Mouse (Mus musculus) adipocyte (in vitro differentiated cells): ENCODE data around the gene Ptp4a2.
"Not testable (repeated sequence)": the region's sequence is repeated elsewhere in the genome, so short reads cannot be mapped to it uniquely, and the experiment has no call there.

Experiments used
- DNase-seq: peaks from one replicate; pipeline ENCODE4 v3.0.0-alpha.2; 2016; ENCODE audit warnings: low spot score

Ptp4a2 gene

DNA sequence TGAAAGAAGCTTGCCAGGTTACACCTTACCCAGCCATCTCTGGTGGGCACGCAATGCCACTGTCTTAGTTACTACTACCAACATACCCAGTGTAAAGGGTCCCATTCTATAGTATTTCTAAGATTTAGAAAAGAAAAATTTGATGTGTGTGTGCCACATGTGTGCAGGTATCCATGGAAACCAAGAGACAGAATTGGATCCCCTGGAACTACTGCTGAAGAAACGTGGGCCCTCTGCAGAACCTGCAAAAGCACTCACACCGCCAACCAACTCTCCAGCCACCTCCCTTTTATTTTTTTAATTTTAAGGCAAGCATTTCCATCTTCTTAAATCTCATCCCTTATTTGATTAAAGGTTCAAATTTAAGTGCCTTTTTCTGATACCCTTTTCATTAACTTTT, 40.8 kb downstream of the Ptp4a2 start:
- no peak for DNase-seq

DNA sequence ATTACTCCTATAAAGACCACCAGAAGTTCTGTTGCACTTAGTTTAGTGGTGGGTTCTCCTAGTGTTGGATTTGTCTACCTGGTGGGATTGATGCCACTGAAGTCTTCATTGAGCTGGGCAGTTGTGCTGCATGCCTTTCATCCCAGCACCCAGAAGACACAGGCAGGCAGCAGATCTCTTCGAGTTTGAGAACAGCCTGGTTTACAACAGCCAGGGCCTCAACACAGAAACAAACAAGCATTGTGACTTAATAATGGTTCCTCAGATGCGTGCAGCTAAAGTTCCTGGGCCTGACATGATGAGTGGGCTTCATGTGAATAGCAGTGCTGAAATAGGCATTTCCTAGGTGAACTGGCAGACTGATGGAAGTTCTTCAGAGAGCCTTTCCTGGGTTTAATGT, 42.0 kb downstream of the Ptp4a2 start:
- DNase-seq: no peak

DNA sequence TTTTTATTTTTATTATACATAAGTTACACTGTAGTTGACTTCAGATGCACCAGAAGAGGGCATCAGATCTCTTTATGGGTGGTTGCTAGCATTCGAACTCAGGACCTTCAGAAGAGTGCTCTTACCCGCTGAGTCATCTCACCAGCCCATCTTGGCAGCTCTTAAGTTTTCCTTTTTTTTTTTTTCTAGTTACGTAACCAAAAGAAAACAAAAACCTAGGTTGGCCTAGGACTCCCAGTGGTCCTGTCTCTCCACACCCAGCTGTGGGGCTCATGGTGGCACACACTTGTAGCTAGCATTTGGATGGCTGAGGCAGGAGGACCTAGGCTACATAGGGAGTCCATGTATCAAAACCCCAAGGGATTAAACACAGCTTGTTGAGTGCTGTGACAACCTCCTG, 43.0 kb downstream of the Ptp4a2 start:
- peak; percentile 51 for DNase-seq

DNA sequence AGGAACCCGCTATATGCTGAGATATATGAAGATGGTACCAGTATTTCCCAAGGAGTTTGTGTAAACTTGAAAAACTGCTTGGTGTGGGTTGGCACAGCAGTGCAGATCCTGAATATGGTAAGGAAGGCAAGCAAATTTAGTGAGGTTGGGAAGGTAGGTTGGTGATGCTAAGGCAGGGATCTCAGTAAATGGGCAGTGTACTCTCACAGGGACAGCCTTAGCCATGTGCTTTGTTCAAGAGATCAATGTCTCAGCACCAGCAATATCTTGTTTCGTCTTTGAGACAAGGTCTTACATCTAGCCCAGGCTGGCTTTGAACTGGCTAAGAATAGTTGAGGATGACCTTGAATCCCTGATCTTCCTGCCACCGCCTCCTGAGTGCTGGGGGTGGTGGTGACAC, 43.6 kb downstream of the Ptp4a2 start:
- no peak for DNase-seq

DNA sequence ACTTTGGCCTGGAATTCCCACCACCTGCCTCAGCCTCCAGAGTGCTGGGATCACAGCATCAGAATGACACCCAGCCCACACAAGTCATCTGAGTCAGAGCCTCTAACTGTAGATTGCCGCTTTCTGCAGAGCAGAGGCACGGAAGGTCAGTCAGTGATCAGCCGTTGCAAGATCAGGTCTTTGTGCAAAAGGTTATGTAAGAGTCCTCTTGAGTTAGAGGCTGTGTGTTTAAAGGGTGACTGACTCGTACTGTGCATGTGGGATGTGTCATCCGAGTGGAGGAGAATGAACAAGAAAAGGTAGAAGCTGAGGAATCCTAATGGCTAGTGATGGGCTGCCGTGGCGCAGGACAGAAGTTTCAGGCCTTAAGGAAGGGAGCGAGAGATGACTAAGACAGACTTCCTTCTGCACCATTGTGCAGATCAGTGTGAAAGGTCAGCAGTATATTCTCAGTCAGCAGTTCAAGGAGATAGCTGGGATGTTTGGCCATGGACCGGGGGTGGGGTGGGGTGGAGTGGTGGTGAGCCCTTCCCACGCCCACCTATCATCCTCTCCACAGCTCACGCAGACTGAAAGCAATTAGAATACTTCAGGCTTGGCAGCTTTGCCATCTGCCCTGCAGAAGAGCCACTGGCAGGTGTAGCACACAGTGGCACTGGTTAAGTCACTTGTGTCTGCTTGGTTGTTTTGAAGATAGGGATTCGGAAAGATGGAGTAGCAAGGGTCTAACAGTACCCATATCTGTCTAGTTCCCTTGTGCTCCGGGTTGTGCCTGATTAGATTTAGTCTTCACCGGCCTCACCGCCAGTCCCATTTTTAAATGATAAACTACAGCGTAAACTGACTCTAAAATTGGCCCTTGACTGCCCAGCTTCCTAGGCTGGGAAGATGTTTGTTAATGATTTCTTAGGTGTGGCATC, 44.3 kb downstream of the Ptp4a2 start:
- peak; percentile 40 for DNase-seq

DNA sequence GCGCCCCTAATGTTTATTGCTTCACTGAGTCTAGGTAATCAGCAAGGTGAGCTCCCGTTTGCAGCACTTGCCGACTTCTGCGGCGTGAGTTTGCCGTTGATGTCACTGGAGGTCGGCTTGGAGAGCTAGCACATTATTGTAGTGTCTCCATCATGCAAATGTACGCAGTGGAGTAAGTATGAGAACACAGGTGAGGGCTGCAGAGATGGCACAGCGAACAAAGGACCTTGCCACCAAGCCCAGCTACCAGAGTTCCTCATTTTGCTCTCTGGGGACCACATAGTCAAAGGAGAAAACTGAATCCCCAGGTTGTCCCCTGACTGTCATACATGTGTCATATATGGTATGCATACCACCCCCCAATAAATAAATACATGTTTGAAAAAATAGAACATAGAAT, 49.4 kb downstream of the Ptp4a2 start:
- no peak for DNase-seq

DNA sequence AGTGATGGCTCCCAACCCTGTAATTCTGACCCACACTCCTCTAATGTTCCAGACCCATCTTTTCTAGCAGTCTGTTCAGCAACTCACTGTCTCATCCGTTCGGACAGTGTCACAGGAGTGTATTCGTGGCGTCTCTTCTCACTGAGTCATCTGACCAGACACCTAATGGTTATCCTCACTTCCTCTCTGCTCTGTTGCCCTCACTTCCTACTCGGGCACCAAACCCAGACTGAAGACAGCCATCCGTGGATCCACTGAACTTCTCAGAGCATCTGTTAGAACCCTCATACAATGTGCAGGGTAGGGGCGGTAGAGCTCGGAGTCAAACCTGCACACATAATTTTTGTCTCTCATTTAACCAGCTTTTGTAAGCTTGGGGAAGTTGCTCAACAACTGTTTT, 50.4 kb downstream of the Ptp4a2 start:
- no peak for DNase-seq

DNA sequence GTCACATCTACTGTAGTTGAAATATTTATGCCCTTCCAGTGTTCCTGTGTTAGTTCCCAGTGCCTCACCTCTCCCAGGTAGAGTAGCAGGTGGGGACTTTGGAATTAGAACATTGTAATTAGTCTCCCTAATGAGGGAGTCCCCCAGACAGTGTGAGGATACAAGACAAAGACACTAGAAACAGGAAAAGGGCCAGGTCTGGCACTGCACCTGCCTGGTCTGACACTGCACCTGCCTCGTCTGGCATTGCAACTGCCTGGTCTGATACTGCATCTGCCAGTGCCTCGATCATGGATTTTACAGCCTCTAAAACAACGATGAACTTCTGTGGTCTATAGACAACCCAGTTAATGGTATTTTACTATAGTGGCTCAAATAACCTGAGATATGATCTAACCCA, 51.3 kb downstream of the Ptp4a2 start:
- DNase-seq: no peak

DNA sequence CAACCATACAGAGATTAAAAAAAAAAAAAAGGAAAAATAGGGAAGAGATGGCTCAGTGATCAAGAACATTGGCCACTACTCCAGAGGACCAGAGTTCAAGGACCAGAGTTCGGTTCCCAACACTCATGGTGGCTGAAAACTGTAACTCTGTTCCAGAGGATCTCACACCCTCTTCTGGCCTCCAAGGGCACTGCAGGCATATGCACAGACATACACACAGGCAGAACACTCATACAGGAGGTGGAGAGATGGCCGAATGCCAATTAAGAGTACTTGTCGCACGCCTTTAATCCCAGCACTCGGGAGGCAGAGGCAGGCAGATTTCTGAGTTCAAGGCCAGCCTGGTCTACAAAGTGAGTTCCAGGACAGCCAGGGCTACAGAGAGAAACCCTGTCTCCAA, 55.2 kb downstream of the Ptp4a2 start:
- not testable (repeated sequence) for DNase-seq

DNA sequence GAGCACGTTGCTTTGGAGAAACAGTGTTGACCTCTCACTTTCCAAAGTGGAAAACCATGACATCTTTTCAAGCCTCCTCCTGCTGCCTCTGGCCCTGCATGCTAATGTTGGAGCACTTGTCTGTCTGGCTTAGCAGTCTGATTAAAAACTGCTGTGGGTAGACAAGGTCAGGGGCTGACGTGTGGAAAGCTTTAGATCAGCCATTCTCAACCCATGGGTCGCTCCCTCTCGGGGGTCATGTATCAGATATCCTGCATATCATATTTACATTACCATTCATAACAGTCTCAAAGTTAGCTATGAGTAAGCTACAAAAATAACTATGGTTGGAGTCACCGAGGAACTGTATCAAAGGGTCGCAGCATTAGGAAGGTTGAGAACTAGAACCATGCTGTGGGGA, 57.2 kb downstream of the Ptp4a2 start:
- no peak for DNase-seq

DNA sequence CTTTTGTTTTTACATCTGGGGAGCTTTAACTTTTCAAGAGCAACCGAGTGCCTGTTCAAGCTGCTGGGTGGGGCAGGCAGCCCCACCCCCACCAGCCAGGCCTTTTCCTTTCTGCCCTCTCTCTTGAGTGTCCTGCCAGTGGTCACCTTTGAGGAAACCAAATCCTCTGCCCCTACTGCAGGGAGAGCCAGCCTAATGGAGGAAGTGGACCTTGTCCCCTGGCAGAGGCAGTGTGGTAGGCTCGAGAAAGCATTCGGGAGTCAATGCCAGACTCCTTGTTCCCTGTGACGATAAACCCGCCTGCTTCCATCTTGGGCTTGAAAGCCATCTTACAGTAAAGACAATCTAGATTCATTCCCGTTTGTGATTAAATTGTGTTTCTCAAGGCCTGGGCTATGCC, 59.5 kb downstream of the Ptp4a2 start:
- no peak for DNase-seq

DNA sequence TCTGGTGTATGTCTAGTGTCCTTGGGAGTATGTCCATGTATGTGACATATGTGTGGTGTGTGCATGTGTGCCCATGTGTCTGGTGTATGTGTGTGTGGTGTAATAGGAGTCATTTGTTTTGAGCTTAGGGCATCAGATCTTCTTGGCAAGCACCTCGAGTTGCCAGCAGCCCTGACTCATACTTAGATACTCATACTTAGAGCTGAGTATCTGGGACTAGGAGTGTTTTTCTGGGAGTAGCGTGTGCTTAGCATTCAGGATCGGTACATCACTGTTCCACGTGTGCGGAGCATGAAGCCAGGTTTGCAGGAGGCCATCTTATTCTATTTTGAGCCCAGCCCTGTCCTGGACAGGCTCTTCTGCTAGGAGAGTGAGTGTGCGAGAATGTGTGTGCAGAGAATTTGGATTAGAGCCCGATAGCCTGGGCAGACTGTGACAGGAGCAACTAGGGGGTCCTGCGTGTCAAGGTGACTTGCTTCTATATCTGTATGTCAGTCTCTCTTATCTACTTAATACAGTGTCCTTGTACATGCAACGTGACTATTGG, 61.4 kb downstream of the Ptp4a2 start:
- no peak for DNase-seq

DNA sequence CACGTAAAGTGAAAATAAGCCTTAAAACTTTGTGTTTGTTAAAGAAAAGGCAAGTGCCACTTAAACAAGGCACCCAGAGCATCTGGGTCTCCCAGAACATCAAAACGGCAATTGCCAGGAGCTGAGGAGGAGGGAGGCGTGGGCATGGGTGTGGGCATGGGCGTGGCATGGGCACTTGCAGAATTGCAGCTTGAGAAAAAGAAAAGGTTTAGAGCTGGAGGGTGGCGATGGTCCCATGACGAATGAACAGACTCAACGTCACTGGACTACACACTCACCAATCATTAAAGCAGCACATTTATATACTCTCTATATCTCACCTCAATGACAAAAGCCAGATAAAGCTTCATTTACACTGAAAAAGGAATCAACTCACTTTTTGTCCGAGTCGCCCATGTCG, 63.8 kb downstream of the Ptp4a2 start:
- DNase-seq: no peak

DNA sequence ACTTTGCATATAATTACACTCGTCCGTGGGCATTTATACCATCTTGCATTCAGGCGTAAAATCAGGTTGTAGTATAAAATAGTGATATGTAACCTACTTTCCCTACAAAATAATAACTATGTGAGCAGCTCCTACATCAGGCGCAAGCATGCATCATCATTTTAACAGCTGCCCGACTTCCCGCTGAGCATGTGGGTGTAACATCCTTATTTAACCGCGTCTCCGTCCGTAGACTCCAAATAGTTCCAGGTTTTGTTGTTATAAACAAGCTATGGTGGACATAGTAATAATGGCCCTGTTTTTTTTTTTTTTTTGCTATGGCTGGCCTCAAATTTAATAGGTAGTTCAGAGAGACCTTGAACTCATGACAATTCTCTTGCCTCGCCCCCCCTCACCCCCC, 64.4 kb downstream of the Ptp4a2 start:
- no peak for DNase-seq

DNA sequence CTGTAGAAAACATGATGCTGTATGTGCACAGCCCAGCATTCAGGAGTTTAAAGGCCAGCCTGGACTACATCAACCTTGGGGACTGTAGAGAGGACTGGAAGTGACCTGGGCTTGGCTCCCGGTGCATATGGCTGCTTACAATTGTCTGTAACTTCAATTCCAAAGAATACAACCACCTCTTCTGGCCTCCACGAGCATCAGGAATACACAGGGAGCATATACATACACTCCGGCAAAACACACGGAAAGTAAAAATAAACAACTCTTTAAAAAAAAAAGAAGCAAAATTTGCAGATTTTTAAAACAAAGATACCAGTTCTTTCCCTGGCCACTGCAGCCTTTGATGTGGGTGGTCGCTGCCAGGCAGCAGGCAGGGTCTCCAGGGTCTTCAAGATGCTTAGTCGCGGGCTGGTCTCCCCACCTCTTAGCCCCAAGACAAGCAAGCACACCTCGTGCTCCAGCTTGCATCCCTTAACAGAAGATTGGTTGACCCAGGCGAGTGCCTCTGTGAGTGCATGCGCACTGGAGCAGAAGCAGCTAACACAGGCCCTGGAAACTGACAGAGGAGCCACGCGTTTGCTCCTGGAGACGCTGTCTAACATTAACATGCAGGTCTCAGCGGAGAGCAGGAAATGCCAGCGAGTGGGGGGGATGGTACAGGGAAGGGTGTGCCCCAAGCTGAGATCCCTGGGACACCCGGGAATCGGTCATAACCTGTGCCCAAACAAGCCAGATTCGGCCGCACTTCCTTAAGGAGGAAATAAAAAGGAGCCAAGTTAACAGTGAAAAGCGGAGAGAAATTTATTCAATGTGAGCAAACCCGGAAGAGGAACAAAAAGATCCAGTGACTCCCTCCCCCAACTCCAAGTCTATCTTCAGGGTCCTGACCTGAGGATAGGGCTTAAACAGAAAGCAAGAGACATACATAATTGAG, 66.1 kb downstream of the Ptp4a2 start:
- DNase-seq: no peak

DNA sequence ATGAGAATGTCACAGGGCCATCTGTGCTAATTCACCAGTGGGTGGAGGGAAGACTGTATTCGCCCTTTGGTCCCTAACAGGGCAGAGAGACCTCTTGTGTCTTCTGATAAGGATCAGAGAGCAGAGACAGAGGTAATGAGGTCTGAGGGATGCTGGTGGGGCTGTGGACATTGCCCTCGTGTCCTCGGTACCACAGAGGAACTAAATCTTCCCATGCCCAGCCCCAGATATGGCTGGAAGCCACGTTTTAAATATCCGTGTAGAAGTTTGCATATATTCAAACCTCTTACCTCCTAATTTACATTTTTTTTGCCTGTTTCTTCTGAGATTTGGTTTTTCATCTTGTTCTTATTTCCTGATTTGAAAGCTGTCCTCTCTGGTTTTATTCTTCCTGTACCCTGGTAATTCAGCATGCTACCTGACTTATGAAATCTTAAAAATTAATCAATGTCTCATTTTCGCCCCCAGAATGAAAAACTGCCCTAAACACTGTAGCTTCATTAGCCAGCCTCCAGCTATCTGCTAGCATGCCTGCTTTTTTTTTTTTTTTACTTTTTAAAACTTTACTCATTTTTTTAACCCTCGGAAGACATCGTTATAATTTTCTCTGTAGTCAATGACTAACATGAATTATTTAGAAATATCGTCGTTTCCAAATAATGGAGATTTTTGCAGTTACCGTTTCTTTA, 67.1 kb downstream of the Ptp4a2 start:
- no peak for DNase-seq

DNA sequence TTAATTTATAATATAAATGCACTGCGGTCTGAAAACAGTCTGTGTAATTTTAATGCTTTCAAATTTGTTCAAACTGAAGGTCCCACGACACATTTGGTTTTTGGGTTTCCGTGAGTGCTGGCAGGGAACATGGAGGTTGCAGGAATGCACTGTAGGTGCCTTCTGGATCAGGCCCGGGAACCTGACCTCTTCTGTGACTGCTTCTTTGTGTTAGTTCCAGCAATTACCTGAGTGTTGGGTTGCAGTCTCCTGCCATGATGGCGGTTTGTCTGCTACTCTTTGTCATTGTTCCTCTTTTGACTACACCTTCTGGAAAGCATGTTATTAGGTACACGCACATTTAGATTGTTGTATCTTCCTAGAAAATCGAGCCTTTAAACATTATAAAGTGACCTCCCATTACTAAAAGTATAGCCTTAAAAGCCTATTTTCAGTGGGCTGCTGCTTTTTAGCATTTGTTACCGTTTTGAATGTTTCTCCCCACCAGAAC, 67.7 kb downstream of the Ptp4a2 start:
- DNase-seq: no peak

DNA sequence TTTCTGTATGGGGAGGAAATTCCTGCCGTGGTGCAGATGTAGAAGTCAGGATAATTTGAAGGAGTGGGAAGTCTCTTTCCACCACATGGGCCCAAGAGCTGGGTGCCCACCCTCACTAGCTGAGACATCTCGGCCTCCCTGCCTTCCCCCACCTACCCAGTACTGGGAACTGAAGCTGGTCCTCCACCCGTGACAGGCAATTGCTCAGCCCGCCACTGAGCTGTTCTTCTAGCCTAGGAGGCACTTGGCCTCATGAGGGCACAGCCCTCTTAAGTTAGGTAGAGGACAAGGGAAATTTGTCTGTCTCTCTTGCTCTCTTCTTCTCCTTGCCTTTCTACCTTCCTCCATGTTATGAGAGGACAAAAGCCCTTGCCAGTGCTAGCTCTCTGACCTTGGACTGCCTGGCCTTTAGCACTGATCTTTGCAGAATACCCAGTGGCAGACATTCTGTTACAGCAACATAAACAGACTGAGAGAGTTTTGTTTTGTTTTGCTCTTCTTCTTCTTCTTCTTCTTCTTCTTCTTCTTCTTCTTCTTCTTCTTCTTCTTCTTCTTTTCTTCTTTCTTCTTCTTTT, 68.3 kb downstream of the Ptp4a2 start:
- DNase-seq: peak; percentile 25

DNA sequence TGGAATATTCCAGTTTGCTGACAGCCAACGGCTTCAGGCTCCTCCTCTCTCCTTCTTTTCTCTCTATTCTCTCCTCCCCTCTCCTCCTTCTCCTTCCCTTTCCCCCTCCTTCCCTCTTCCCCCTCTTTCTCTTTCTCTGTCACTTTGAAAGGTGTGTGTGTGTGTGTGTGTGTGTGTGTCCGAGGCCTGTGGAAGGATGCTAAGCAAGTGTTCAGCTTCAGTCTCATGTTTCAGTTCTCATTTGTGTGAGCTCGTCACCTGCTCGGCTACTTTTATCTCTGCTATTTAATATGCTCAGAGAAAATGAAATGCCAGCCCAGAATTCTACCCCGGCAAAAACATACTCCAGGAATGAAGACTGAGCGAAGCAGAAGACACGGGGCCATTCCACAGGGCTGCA, 69.6 kb downstream of the Ptp4a2 start:
- no peak for DNase-seq

DNA sequence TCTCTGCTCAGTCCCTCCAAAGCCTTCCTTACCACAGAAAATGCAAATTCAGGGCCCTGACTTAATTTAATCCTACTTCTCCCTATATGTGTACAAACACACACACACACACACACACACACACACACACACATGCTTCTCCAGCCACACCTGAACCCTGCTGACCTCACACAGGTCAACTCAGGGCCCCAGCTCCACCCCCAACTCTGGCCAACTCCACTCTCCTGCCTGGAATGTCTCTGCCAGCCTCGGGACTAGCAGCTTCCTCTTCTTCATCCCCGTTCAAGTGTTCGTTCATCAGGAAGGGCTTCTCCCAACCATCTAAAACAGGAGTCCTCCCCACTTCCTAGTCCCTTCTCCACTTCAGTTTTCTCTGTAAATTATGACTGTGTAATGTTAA, 70.6 kb downstream of the Ptp4a2 start:
- DNase-seq: no peak

DNA sequence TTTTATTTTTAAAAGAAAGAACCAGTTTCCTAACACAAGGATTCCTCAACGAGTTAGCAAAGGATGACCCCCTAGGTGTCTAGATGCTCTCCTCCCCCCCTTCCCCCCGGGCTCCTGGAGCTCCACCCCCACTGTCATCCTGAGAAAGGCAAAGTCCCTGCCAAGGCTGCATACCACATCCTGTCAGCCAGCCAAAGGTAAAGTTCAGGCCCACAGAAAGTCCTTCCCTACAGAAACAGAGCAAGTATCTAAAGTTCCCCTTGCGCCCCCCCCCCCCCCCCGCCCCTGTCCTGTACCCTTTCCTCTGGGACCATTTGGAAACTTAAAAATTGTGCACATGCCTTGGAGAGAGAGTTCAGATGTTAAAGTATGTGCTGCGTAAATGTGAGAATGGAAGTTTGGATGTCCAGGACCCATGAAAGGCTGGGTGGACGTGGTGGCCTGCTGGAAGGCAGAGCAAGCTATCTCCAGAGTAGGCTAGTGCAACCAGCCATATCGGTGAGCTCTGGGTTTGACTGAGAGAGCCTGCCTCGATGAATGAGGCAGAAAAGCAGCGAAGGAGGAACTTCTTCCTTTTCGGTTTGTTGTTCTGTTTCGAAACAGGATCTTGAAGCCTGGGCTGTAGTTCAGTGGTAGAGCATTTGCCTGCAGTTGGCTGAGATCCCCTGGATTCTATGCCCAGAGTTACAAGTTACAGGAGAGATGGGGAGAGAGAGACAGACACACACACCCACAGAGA, 71.7 kb downstream of the Ptp4a2 start:
- peak; percentile 91 for DNase-seq
